Mouse (Mus musculus) liver, adult 2 months (tissue): ENCODE results near the gene Gen1. TPM values are rescaled to one million over a fixed set of nuclear protein-coding genes. Genes with fewer than 3 reads are reported as not detected.

ENCODE experiments used
- DNase-seq: peaks from one replicate; pipeline ENCODE4 v3.0.0-alpha.2; 2011; ENCODE audit warnings: low read depth, low spot score; ENCODE audit errors: extremely low read depth
- H3K27ac ChIP-seq: fragments of 200-500 bp; replicated peaks from 2 replicates; pipeline ENCODE4 v1.5.1; 2012; ENCODE audit warnings: low read depth, mild to moderate bottlenecking, control low read depth, inconsistent platforms, low read length; ENCODE audit not compliant: insufficient read depth
- H3K27me3 ChIP-seq: fragments of 200-500 bp; 2 replicates; pipeline ENCODE4 v1.6.1; 2012; ENCODE audit warnings: mild to moderate bottlenecking, moderate library complexity, low read length, inconsistent platforms; ENCODE audit not compliant: control insufficient read depth, insufficient read depth
- H3K36me3 ChIP-seq: fragments of 200-500 bp; 2 replicates; pipeline ENCODE4 v1.6.1; 2012; ENCODE audit warnings: low read length, inconsistent platforms; ENCODE audit not compliant: control insufficient read depth, insufficient read depth
- H3K4me1 ChIP-seq: fragments of 200-500 bp; 2 replicates; pipeline ENCODE4 v1.6.1; 2011; ENCODE audit warnings: low read length; ENCODE audit not compliant: control insufficient read depth, insufficient read depth
- H3K4me3 ChIP-seq: fragments of 200-500 bp; 2 replicates; pipeline ENCODE4 v1.5.1; 2011; ENCODE audit warnings: low read depth, mild to moderate bottlenecking, control low read depth, low read length, moderate library complexity; ENCODE audit not compliant: insufficient read depth
- H3K79me2 ChIP-seq: fragments of 200-500 bp; 2 replicates; pipeline ENCODE4 v1.6.1; 2012; ENCODE audit warnings: inconsistent platforms, mild to moderate bottlenecking, low read length, moderate library complexity; ENCODE audit not compliant: control insufficient read depth, insufficient read depth
- H3K9ac ChIP-seq: fragments of 200-500 bp; 2 replicates; pipeline ENCODE4 v1.6.1; 2012; ENCODE audit warnings: low read depth, mild to moderate bottlenecking, control low read depth, inconsistent platforms, low read length
- CTCF ChIP-seq: fragments of 200-500 bp; IDR thresholded peaks from 2 replicates; pipeline ENCODE4 v1.5.1; 2011; ENCODE audit warnings: low read depth, low read length, control low read depth
- POLR2A ChIP-seq: fragments of 200-500 bp; IDR thresholded peaks from 2 replicates; pipeline ENCODE4 v1.6.1; 2011; ENCODE audit warnings: low read length, control low read depth; ENCODE audit not compliant: insufficient read depth; ENCODE audit errors: extremely low read depth
- WGBS: fragments of 180-500 bp; shearing (Covaris S2); methylation state at CpG from one replicate; pipeline ENCODE4 v1.1.7; 2018; 5-methylcytosine and 5-hydroxymethylcytosine counted together
- polyA plus RNA-seq: library from polyadenylated mRNA; depleted of rRNA; stranded (reverse); fragments of >200 nt; gene quantifications from 2 replicates; pipeline ENCODE4 v1.2.3, GENCODE M21; 2012
- total RNA-seq: library from RNA; depleted of rRNA; stranded (reverse); fragments of >200 nt; gene quantifications from 2 replicates; pipeline ENCODE4 v1.2.3, GENCODE M21; 2014

Gen1 gene
- total and polyA plus RNA-seq, 2 experiments = 0.05 to 0.74 TPM

DNA sequence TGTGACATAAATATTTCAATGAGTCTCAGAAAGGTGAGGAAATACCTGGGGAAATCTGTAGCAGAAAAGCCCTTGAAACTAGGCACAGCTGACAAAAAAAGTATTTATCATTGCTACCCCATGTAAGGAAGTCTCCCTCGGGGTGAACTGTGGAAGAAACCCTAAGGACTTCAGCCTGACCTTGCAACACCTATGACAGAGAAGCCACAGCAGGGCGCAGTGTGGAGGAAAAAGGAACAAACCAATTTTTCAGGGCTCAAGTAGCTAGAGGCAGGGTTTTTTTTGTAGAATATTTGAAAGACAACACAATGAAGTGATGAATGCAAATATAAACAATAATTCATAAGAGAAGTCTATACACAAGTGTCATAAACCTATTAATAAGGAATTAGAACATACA, 29.6 kb downstream of the Gen1 start:
- Histone ChIP-seq H3K4me3 (no peak overlapping the region), H3K36me3 (no peaks in the 10 kb centered on the region), H3K27me3 (no peaks in the 10 kb centered on the region), H3K4me1 (no peaks in the 10 kb centered on the region), H3K9ac (no peak overlapping the region), H3K27ac (no peak overlapping the region), H3K79me2 (no peaks in the 10 kb centered on the region)
- 77% methylated on average over 2 of the region's 2 CpGs for WGBS
- no peak for DNase-seq
- TF ChIP-seq CTCF (no peak), POLR2A (no peak)

DNA sequence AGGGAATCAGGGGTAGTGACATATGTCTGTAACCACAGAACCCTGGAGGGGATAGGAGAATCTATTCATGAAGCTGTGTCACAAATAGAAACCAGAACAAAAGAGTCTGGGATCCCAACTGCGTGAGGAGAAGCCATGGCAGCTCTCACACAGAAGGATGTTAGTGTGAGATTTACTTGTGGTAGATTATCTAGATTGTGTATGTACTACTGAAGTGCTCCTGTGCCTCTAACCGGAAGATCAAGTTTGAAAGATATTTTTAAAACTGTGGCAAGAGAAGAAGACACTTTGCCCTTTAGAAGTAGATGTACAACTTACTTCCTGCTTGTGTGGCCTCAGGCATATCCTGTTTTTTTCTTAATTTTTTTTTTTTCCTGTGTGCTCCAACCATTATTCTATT, 35.3 kb downstream of the Gen1 start:
- no peak for DNase-seq
- no peak overlapping the region for H3K4me3 ChIP-seq
- no peak overlapping the region for H3K27ac ChIP-seq
- no peaks in the 10 kb centered on the region for H3K27me3 ChIP-seq
- no peaks in the 10 kb centered on the region for H3K79me2 ChIP-seq
- TF ChIP-seq CTCF (no peak), POLR2A (no peak)
- H3K36me3 ChIP-seq = no peaks in the 10 kb centered on the region
- no peaks in the 10 kb centered on the region for H3K4me1 ChIP-seq
- WGBS = 79% methylated on average over 2 of the region's 2 CpGs
- no peak overlapping the region for H3K9ac ChIP-seq

DNA sequence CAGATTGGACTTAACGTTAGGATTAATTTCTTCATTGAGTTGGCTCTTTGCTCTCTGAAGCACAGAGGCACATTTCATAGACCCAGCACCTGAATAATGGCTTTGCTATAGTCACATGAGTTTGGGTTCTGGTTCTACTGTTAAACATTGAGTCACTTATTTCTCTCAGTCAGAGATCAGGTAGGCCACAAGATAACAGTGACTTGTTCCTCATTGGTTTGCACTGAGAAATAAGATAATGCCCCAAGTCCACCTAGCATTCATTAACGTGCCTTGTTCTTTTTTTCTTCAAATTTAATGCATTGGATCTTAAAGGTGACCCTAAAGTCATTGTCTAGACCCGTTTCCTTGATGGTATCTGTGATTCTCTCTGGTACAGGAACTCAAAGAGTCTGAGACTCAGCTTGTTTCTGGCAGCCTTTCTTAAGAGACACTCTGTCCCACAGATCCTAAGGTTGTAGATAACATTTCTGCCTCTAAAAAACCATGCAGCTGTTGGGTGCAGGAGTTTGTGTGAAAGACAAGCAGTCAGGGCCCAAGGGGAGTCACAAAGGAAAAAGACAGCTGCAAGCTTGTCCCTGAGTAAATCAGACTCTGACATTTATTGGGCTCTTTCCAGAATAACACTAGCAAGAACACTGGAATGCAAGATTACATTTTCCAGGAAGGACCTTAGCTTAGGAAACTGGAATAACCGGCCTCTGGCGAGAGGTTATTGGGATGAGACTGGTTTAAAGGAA, 38.9 kb downstream of the Gen1 start:
- no peaks in the 10 kb centered on the region for H3K4me1 ChIP-seq
- no peaks in the 10 kb centered on the region for H3K27me3 ChIP-seq
- 65% methylated on average over 5 of the region's 5 CpGs for WGBS
- H3K9ac ChIP-seq = no peak overlapping the region
- TF ChIP-seq CTCF (no peak), POLR2A (no peak)
- no peak overlapping the region for H3K4me3 ChIP-seq
- H3K27ac ChIP-seq = no peak overlapping the region
- no peaks in the 10 kb centered on the region for H3K36me3 ChIP-seq
- H3K79me2 ChIP-seq = no peaks in the 10 kb centered on the region
- DNase-seq = no peak

DNA sequence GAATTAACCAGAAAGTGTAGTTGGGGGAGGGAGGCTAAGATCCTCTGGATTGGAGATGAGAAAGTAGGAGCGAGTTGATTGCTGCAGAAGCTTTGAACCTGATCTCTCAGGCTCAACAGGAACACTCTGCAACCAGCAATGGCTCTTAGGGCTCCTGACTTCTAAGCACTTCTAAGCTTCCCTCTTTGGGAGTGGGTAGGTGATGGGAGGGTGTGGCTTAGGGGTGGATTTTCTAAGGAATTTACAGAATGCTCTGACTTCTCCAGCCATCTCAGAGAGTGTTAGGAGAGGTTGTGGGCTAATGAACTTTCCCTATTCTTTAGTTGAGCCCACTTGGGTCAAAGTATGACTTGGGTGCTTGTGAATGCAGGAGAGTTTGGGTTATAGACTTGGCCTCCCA, 39.5 kb downstream of the Gen1 start:
- no peaks in the 10 kb centered on the region for H3K4me1 ChIP-seq
- no peaks in the 10 kb centered on the region for H3K36me3 ChIP-seq
- H3K79me2 ChIP-seq = no peaks in the 10 kb centered on the region
- no peak overlapping the region for H3K27ac ChIP-seq
- WGBS = 61% methylated on average over 1 of the region's 1 CpGs
- no peak overlapping the region for H3K9ac ChIP-seq
- no peaks in the 10 kb centered on the region for H3K27me3 ChIP-seq
- DNase-seq = no peak
- TF ChIP-seq CTCF (no peak), POLR2A (no peak)
- H3K4me3 ChIP-seq = no peak overlapping the region

DNA sequence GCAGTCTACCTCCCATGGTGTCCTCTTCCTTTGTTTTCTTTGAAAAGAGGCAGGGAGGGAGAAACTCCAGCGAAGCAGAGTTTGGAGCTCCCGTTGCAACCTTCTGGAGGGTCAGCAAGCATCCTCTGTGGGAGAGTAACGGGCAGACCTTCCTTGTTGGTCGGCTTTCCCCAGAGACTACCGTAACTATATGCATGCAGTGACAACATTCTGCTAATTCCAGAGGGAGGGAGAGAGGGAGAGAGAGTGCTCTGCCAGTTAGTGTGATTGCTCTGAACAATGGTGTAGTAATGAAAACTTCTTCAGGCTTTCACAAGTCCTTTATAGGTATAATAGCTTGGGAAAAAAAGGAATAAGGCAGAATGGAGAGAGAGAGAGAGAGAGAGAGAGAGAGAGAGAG, 40.9 kb downstream of the Gen1 start:
- DNase-seq = no peak
- no peaks in the 10 kb centered on the region for H3K4me1 ChIP-seq
- H3K4me3 ChIP-seq = no peak overlapping the region
- H3K9ac ChIP-seq = no peak overlapping the region
- no peaks in the 10 kb centered on the region for H3K79me2 ChIP-seq
- no peak overlapping the region for H3K27ac ChIP-seq
- TF ChIP-seq CTCF (no peak), POLR2A (no peak)
- H3K36me3 ChIP-seq = no peaks in the 10 kb centered on the region
- H3K27me3 ChIP-seq = no peaks in the 10 kb centered on the region
- 30% methylated on average over 5 of the region's 5 CpGs for WGBS

DNA sequence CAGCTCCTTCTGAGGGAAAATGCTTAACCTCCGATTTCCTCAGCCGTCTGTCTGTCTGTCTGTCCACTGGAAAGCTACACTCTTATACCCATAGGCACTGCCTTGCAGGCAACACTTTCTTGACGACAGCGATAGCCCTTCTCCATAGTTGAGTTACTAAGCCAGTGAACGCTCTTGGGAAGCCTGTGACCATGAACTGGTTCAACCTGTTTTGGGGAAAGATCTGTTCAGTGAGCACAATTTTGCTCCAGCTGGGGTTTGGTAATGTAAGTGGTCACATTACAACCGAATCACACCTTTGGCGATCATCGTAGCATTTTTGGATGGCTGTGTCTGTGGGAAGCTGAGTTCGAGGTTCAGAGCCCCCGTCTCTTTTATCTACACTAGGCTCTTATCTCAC, 42.5 kb downstream of the Gen1 start:
- no peaks in the 10 kb centered on the region for H3K27me3 ChIP-seq
- no peaks in the 10 kb centered on the region for H3K36me3 ChIP-seq
- TF ChIP-seq CTCF = no peak
- no peak for TF ChIP-seq POLR2A
- DNase-seq = no peak
- no peak overlapping the region for H3K9ac ChIP-seq
- no peaks in the 10 kb centered on the region for H3K79me2 ChIP-seq
- H3K27ac ChIP-seq = no peak overlapping the region
- H3K4me3 ChIP-seq = no peak overlapping the region
- WGBS = 64% methylated on average over 10 of the region's 10 CpGs
- no peaks in the 10 kb centered on the region for H3K4me1 ChIP-seq
